Mouse (Mus musculus): ENCODE measurements around the gene Ptpre. TPM values are rescaled to one million over a fixed set of nuclear protein-coding genes. Genes with fewer than 3 reads are reported as not detected.

Ptpre gene
- polyA plus RNA-seq, 2 experiments = 1.8 to 1.9 TPM

GRCm38 (mm10) chr7:135704251-135704650 is 167.0 kb downstream of the Ptpre start:
- no peak overlapping the region for H3K4me2 ChIP-seq (ENCODE audit: low read depth)
- H3K36me3 ChIP-seq (replicated peaks; ENCODE audit: control insufficient read depth, insufficient read depth, low read depth) = peaks cover 99% of the 10 kb centered on the region
- no peaks in the 10 kb centered on the region for H3K9me3 ChIP-seq (ENCODE audit: control insufficient read depth, low read length)
- DNase-seq (ENCODE audit: low read depth in 3 of 3, low spot score in 3 of 3) = no peak
- ATAC-seq (ENCODE audit: insufficient read depth) = no peak
- no peaks in the 10 kb centered on the region; a peak in 1 of 4 replicates for H3K4me1 ChIP-seq (replicated peaks; ENCODE audit: control insufficient read depth in 2 of 2, insufficient read depth in 2 of 2, low read length in 1 of 2)
- H3K27me3 ChIP-seq (ENCODE audit: control insufficient read depth, insufficient read depth, low read length) = no peaks in the 10 kb centered on the region
- no peak overlapping the region for H3K27ac ChIP-seq
- TF ChIP-seq CTCF (IDR thresholded peaks at IDR 0.05; ENCODE audit: low read depth) (no peak), EP300 (IDR thresholded peaks at IDR 0.05; ENCODE audit: low read depth) (no peak)
- no peak overlapping the region for H3K9ac ChIP-seq (replicated peaks)
- WGBS (ENCODE audit: insufficient replicate concordance) = 88% methylated on average over 8 of the region's 8 CpGs
- H3K4me3 ChIP-seq (ENCODE audit: insufficient read depth in 1 of 2, low read depth in 2 of 2, low read length in 2 of 2) = no peak overlapping the region

GRCm38 (mm10) chr7:135705083-135705482 is 167.8 kb downstream of the Ptpre start:
- TF ChIP-seq EP300 (IDR thresholded peaks at IDR 0.05; ENCODE audit: low read depth) (no peak), CTCF (IDR thresholded peaks at IDR 0.05; ENCODE audit: low read depth) (no peak)
- Histone ChIP-seq H3K27ac (no peak overlapping the region), H3K27me3 (ENCODE audit: control insufficient read depth, insufficient read depth, low read length) (no peaks in the 10 kb centered on the region), H3K9ac (replicated peaks) (no peak overlapping the region), H3K9me3 (ENCODE audit: control insufficient read depth, low read length) (no peaks in the 10 kb centered on the region), H3K4me1 (replicated peaks; ENCODE audit: control insufficient read depth in 2 of 2, insufficient read depth in 2 of 2, low read length in 1 of 2) (no peaks in the 10 kb centered on the region; a peak in 1 of 4 replicates), H3K4me2 (ENCODE audit: low read depth) (no peak overlapping the region), H3K4me3 (ENCODE audit: insufficient read depth in 1 of 2, low read depth in 2 of 2, low read length in 2 of 2) (no peak overlapping the region), H3K36me3 (replicated peaks; ENCODE audit: control insufficient read depth, insufficient read depth, low read depth) (peaks cover 99% of the 10 kb centered on the region)
- ATAC-seq (ENCODE audit: insufficient read depth) (no peak), DNase-seq (ENCODE audit: low read depth in 3 of 3, low spot score in 3 of 3) (no peak)
- 80% methylated on average over 1 of the region's 1 CpGs for WGBS (ENCODE audit: insufficient replicate concordance)

GRCm38 (mm10) chr7:135705753-135706152 is 168.5 kb downstream of the Ptpre start:
- ATAC-seq (ENCODE audit: insufficient read depth) (no peak), DNase-seq (ENCODE audit: low read depth in 3 of 3, low spot score in 3 of 3) (no peak)
- H3K9ac ChIP-seq (replicated peaks) = no peak overlapping the region
- H3K4me1 ChIP-seq (replicated peaks; ENCODE audit: control insufficient read depth in 2 of 2, insufficient read depth in 2 of 2, low read length in 1 of 2) = peaks cover 0 to 4% of the 10 kb centered on the region in 2 experiments; a peak in 1 of 4 replicates
- H3K9me3 ChIP-seq (ENCODE audit: control insufficient read depth, low read length) = no peaks in the 10 kb centered on the region
- peaks cover 99% of the 10 kb centered on the region for H3K36me3 ChIP-seq (replicated peaks; ENCODE audit: control insufficient read depth, insufficient read depth, low read depth)
- no peak overlapping the region for H3K4me3 ChIP-seq (ENCODE audit: insufficient read depth in 1 of 2, low read depth in 2 of 2, low read length in 2 of 2)
- TF ChIP-seq EP300 (IDR thresholded peaks at IDR 0.05; ENCODE audit: low read depth) (no peak), CTCF (IDR thresholded peaks at IDR 0.05; ENCODE audit: low read depth) (no peak)
- H3K27me3 ChIP-seq (ENCODE audit: control insufficient read depth, insufficient read depth, low read length) = no peaks in the 10 kb centered on the region
- WGBS (ENCODE audit: insufficient replicate concordance) = 93% methylated on average over 6 of the region's 6 CpGs
- no peak overlapping the region for H3K27ac ChIP-seq
- H3K4me2 ChIP-seq (ENCODE audit: low read depth) = no peak overlapping the region

- DNase-seq (ENCODE audit: low read depth in 3 of 3, low spot score in 3 of 3) = no peak
- H3K4me2 ChIP-seq (ENCODE audit: low read depth) = no peak overlapping the region; the same call in 1 of the 2 replicates
- no peaks in the 10 kb centered on the region for H3K27me3 ChIP-seq (ENCODE audit: control insufficient read depth, insufficient read depth, low read length)
- no peak for TF ChIP-seq EP300 (IDR thresholded peaks at IDR 0.05; ENCODE audit: low read depth)
- TF ChIP-seq CTCF (IDR thresholded peaks at IDR 0.05; ENCODE audit: low read depth) = no peak
- ATAC-seq (ENCODE audit: insufficient read depth) = no peak
- no peaks in the 10 kb centered on the region for H3K9me3 ChIP-seq (ENCODE audit: control insufficient read depth, low read length)
- no peak overlapping the region for H3K27ac ChIP-seq
- H3K4me3 ChIP-seq (ENCODE audit: insufficient read depth in 1 of 2, low read depth in 2 of 2, low read length in 2 of 2) = no peak overlapping the region
- peaks cover 84% of the 10 kb centered on the region for H3K36me3 ChIP-seq (replicated peaks; ENCODE audit: control insufficient read depth, insufficient read depth, low read depth)
- no peak overlapping the region for H3K9ac ChIP-seq (replicated peaks)
- H3K4me1 ChIP-seq (replicated peaks; ENCODE audit: control insufficient read depth in 2 of 2, insufficient read depth in 2 of 2, low read length in 1 of 2) = peaks cover 10 to 15% of the 10 kb centered on the region in 2 experiments
- 69% methylated on average over 2 of the region's 2 CpGs for WGBS (ENCODE audit: insufficient replicate concordance)
Measured at GRCm38 (mm10) chr7:135710702-135711101, 173.4 kb downstream of the Ptpre start.

GRCm38 (mm10) chr7:135712534-135712933 is 175.3 kb downstream of the Ptpre start:
- H3K9me3 ChIP-seq (ENCODE audit: control insufficient read depth, low read length) = no peaks in the 10 kb centered on the region
- H3K9ac ChIP-seq (replicated peaks) = peak overlapping the region; percentile 100
- no peak for ATAC-seq (ENCODE audit: insufficient read depth)
- no peaks in the 10 kb centered on the region for H3K27me3 ChIP-seq (ENCODE audit: control insufficient read depth, insufficient read depth, low read length)
- DNase-seq (ENCODE audit: low read depth in 3 of 3, low spot score in 3 of 3) = no peak
- H3K27ac ChIP-seq = peak overlapping the region; percentile 1
- peaks cover 18 to 25% of the 10 kb centered on the region in 2 experiments for H3K4me1 ChIP-seq (replicated peaks; ENCODE audit: control insufficient read depth in 2 of 2, insufficient read depth in 2 of 2, low read length in 1 of 2)
- peak overlapping the region; percentile 89 to 98 for H3K4me3 ChIP-seq (ENCODE audit: insufficient read depth in 1 of 2, low read depth in 2 of 2, low read length in 2 of 2)
- H3K36me3 ChIP-seq (replicated peaks; ENCODE audit: control insufficient read depth, insufficient read depth, low read depth) = peaks cover 66% of the 10 kb centered on the region
- TF ChIP-seq CTCF (IDR thresholded peaks at IDR 0.05; ENCODE audit: low read depth) (no peak), EP300 (IDR thresholded peaks at IDR 0.05; ENCODE audit: low read depth) (no peak)
- 63% methylated on average over 1 of the region's 1 CpGs for WGBS (ENCODE audit: insufficient replicate concordance)
- peak overlapping the region; percentile 90 for H3K4me2 ChIP-seq (ENCODE audit: low read depth)

Measured in liver, embryonic 14.5 days (tissue).